Mouse (Mus musculus): ENCODE measurements at regions not wholly inside any gene's neighbourhood (a gene's known extent, or its start where the extent isn't known, plus 50 kb on each side); places are given as distances from the start of the nearest gene placed in this dataset.

DNA sequence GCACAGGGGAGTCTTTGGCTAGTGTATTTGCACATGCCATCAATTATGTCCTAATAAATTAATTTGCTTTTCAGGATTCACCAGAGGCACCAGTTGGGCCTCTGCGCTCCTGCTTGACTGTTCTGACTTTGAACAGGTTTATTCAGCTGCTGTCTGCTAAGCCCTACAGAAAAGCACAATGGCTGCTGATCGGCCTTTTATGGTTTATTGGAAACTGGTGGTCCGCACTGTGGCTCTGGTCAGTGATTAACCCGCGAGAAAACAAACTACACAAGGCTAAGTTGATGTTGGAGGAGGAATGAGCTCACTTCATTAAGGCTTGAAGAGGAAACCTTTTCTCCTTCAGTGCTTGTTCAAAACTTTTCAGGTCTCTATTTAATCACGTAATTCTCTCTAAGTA lies 208.4 kb upstream of the Gpr101 start:
- 39% methylated on average over 6 of the region's 6 CpGs for WGBS
- Histone ChIP-seq H3K4me2 (ENCODE audit: low read length) (no peak overlapping the region), H3K27me3 (ENCODE audit: control insufficient read depth, insufficient read depth, low read depth, low read length) (no peaks in the 10 kb centered on the region), H3K4me1 (ENCODE audit: control insufficient read depth, insufficient read depth, low read length) (no peaks in the 10 kb centered on the region), H3K36me3 (ENCODE audit: control insufficient read depth, insufficient read depth, low read length) (no peaks in the 10 kb centered on the region), H3K9ac (ENCODE audit: low read depth, low read length) (no peak overlapping the region), H3K4me3 (ENCODE audit: low read depth, low read length) (no peak overlapping the region), H3K27ac (ENCODE audit: low read length) (no peak overlapping the region), H3K9me3 (replicated peaks; ENCODE audit: control insufficient read depth, low read length, poor library complexity, severe bottlenecking) (no peaks in the 10 kb centered on the region)
- ATAC-seq: no peak

DNA sequence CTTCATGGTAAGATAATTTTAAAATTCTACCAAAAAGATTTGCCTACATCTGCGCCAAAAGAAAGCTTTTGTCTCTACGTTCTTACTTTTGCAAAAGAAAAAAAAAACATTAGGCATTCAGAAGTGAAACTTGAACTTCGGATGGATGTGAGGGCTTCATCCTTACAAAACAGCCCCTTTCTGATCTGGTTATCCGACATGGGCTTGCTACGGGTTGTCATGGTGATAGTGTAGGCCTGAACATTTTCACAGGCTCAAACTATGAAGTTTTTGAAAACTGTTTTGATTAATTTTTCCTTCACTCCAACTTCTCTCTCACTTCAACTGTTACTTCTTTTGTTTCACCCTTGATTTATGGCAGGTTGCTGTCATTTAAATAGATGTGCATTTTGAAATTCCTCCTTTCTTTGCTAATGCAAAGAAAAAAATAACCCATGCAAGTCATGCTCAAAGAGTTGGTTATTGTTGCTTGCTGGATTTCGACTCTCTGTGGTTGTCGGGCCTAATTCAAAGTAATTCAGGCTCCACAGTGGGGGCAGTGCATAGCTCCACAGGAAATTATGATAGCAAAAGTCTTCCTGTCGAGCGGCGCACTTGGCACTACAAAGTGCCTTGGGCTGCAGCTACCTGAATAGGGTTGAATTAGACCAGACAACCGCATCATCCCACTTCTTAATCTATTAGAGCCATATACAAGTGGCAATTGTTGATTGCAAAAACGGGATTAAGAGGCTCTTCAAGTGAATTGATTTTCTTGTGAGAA lies 205.7 kb upstream of the Gpr101 start:
- H3K4me3 ChIP-seq (ENCODE audit: low read depth, low read length): no peak overlapping the region
- no peaks in the 10 kb centered on the region for H3K4me1 ChIP-seq (ENCODE audit: control insufficient read depth, insufficient read depth, low read length)
- H3K27ac ChIP-seq (ENCODE audit: low read length): no peak overlapping the region
- no peak overlapping the region for H3K9ac ChIP-seq (ENCODE audit: low read depth, low read length)
- ATAC-seq: peak; percentile 71; the same call in 1 of the 2 replicates
- H3K9me3 ChIP-seq (replicated peaks; ENCODE audit: control insufficient read depth, low read length, poor library complexity, severe bottlenecking): no peaks in the 10 kb centered on the region
- 25% methylated on average over 12 of the region's 12 CpGs for WGBS
- no peak overlapping the region for H3K4me2 ChIP-seq (ENCODE audit: low read length)
- H3K36me3 ChIP-seq (ENCODE audit: control insufficient read depth, insufficient read depth, low read length): no peaks in the 10 kb centered on the region
- H3K27me3 ChIP-seq (ENCODE audit: control insufficient read depth, insufficient read depth, low read depth, low read length): no peaks in the 10 kb centered on the region

DNA sequence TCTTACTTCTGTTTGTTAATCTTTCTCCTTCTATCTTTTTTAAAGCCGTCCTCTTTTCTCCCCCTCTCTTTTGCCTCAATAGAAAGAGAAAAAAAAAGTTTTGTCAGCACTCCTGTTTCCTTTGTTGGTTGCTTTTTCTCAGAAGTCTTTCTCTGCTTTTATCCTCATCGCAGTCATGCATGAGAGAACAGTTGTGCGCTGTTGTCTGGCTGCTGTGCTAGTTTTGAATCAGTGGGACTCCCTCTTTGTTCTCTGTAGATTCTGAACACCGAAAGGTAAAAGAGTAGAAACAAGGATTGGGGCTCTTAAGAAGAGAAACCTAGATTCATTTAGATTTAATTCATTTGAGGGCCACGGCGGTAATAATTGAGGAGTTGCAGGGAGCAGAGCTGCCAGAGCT lies 204.9 kb upstream of the Gpr101 start:
- H3K27ac ChIP-seq (ENCODE audit: low read length): no peak overlapping the region
- WGBS: 30% methylated on average over 6 of the region's 6 CpGs
- no peaks in the 10 kb centered on the region for H3K9me3 ChIP-seq (replicated peaks; ENCODE audit: control insufficient read depth, low read length, poor library complexity, severe bottlenecking)
- no peaks in the 10 kb centered on the region for H3K27me3 ChIP-seq (ENCODE audit: control insufficient read depth, insufficient read depth, low read depth, low read length)
- 0 out of 2 replicates have a peak overlapping the region, but pooled peaks have one; percentile 5 for H3K4me2 ChIP-seq (ENCODE audit: low read length)
- no peaks in the 10 kb centered on the region for H3K36me3 ChIP-seq (ENCODE audit: control insufficient read depth, insufficient read depth, low read length)
- no peak overlapping the region for H3K9ac ChIP-seq (ENCODE audit: low read depth, low read length)
- no peak for ATAC-seq
- no peaks in the 10 kb centered on the region for H3K4me1 ChIP-seq (ENCODE audit: control insufficient read depth, insufficient read depth, low read length)
- no peak overlapping the region for H3K4me3 ChIP-seq (ENCODE audit: low read depth, low read length)

DNA sequence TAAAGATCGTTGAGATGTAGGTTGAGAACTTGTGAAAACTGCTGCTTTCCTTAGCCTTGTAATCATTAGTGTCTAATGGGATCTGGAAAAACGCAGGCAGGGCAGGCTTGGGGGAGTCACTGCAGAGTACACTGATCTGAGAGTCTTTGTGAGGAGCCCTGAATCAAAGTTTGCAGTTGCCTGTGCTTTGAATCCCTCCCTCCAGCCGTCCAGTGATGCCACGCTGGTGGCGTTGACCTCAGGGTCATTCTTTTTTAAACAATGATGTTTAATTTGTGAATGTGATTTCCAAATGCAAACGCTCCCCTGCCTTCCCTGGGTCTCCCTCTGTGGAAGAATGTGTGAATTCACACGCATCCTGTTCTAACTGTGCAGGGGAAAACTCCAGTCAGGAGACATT lies 204.4 kb upstream of the Gpr101 start:
- H3K27ac ChIP-seq (ENCODE audit: low read length): no peak overlapping the region
- H3K4me3 ChIP-seq (ENCODE audit: low read depth, low read length): no peak overlapping the region
- no peak overlapping the region for H3K9ac ChIP-seq (ENCODE audit: low read depth, low read length)
- 17% methylated on average over 7 of the region's 7 CpGs for WGBS
- ATAC-seq: no peak
- no peaks in the 10 kb centered on the region for H3K27me3 ChIP-seq (ENCODE audit: control insufficient read depth, insufficient read depth, low read depth, low read length)
- no peaks in the 10 kb centered on the region for H3K4me1 ChIP-seq (ENCODE audit: control insufficient read depth, insufficient read depth, low read length)
- no peaks in the 10 kb centered on the region for H3K36me3 ChIP-seq (ENCODE audit: control insufficient read depth, insufficient read depth, low read length)
- no peaks in the 10 kb centered on the region for H3K9me3 ChIP-seq (replicated peaks; ENCODE audit: control insufficient read depth, low read length, poor library complexity, severe bottlenecking)
- no peak overlapping the region for H3K4me2 ChIP-seq (ENCODE audit: low read length)

DNA sequence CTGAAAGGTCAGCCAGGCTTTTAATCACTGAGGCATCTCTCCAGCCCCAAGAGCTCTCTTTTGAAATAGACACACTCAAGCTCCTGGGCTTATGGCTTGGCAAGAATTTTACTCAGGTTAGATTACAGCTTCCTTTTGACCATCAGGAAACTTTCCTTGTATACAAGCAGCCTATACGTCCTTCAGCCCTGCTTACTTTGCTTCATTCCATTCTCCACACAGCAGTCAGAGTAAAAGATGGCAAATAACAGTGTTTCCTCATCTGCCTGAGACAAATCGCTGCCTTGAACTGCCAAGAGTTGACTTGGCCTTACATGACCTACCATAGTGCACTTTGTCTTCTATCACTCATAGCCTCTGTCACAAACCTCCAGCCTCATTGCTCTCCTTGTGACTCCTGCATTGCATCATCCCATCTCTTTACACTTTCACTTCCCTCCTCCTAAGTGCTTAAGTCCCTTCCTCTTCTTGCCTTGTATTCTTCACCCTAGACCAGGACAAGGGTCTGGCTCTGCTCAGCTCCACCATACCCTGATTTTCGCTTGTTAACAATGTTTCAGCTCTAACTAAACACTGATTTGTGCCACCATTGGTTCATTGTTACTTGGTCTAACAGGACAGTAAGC lies 203.2 kb upstream of the Gpr101 start:
- Histone ChIP-seq H3K4me1 (ENCODE audit: control insufficient read depth, insufficient read depth, low read length) (no peaks in the 10 kb centered on the region), H3K9me3 (replicated peaks; ENCODE audit: control insufficient read depth, low read length, poor library complexity, severe bottlenecking) (no peaks in the 10 kb centered on the region), H3K36me3 (ENCODE audit: control insufficient read depth, insufficient read depth, low read length) (no peaks in the 10 kb centered on the region), H3K4me2 (ENCODE audit: low read length) (no peak overlapping the region), H3K27ac (ENCODE audit: low read length) (no peak overlapping the region), H3K4me3 (ENCODE audit: low read depth, low read length) (no peak overlapping the region), H3K9ac (ENCODE audit: low read depth, low read length) (no peak overlapping the region), H3K27me3 (ENCODE audit: control insufficient read depth, insufficient read depth, low read depth, low read length) (no peaks in the 10 kb centered on the region)
- WGBS: 62% methylated on average over 3 of the region's 3 CpGs
- ATAC-seq: no peak

DNA sequence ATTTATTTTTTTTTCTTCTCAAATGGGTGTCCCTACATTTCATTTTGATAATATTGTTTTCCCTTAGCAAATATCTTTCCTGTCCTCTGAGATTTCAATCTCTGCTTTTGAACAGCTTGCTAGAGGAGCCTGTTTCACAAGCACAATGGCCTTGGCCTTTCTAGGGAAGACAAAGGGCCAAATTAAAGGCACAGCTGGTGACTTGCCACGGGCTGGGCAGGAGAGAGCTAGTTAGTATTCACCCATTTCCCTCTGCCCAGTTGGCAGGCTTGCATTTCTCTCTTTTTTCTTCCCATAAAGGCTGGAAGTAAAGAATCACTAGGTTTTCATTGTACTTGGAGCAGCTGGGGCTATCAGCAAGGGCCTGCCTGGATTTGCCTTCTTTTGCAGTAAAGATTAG lies 188.9 kb upstream of the Gpr101 start:
- no peak for ATAC-seq
- Histone ChIP-seq H3K4me3 (ENCODE audit: low read depth, low read length) (no peak overlapping the region), H3K9ac (ENCODE audit: low read depth, low read length) (no peak overlapping the region), H3K4me1 (ENCODE audit: control insufficient read depth, insufficient read depth, low read length) (0 out of 2 replicates have a peak, but pooled peaks cover 3% of the 10 kb centered on the region), H3K9me3 (replicated peaks; ENCODE audit: control insufficient read depth, low read length, poor library complexity, severe bottlenecking) (no peaks in the 10 kb centered on the region), H3K36me3 (ENCODE audit: control insufficient read depth, insufficient read depth, low read length) (no peaks in the 10 kb centered on the region), H3K4me2 (ENCODE audit: low read length) (no peak overlapping the region), H3K27ac (ENCODE audit: low read length) (no peak overlapping the region), H3K27me3 (ENCODE audit: control insufficient read depth, insufficient read depth, low read depth, low read length) (no peaks in the 10 kb centered on the region)
- WGBS: 16% methylated on average over 1 of the region's 1 CpGs

DNA sequence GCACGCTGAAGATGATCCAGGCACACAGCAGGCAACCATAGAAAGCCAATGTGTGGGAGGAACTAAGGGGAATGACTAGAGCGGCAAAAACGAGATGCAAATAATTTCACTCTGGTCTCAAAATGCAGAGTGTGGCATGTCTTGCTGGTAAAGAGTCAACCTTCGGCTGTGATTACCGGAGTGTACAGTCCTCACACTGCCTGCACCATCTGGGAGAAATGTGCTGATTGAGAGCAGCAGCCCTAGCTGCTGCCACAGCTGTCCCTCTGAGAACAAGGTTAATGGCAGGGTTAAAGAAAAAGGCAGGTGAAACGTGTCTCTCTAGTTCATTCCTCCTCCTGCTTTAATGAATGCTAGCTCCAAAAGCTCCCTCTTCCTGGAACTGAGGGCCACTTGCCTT lies 173.2 kb upstream of the Gpr101 start:
- H3K9me3 ChIP-seq (replicated peaks; ENCODE audit: control insufficient read depth, low read length, poor library complexity, severe bottlenecking): no peaks in the 10 kb centered on the region
- no peak for ATAC-seq
- H3K4me1 ChIP-seq (ENCODE audit: control insufficient read depth, insufficient read depth, low read length): no peaks in the 10 kb centered on the region
- H3K27ac ChIP-seq (ENCODE audit: low read length): no peak overlapping the region
- no peak overlapping the region for H3K4me3 ChIP-seq (ENCODE audit: low read depth, low read length)
- no peak overlapping the region for H3K4me2 ChIP-seq (ENCODE audit: low read length)
- H3K27me3 ChIP-seq (ENCODE audit: control insufficient read depth, insufficient read depth, low read depth, low read length): no peaks in the 10 kb centered on the region
- no peaks in the 10 kb centered on the region for H3K36me3 ChIP-seq (ENCODE audit: control insufficient read depth, insufficient read depth, low read length)
- H3K9ac ChIP-seq (ENCODE audit: low read depth, low read length): no peak overlapping the region
- 54% methylated on average over 6 of the region's 6 CpGs for WGBS

DNA sequence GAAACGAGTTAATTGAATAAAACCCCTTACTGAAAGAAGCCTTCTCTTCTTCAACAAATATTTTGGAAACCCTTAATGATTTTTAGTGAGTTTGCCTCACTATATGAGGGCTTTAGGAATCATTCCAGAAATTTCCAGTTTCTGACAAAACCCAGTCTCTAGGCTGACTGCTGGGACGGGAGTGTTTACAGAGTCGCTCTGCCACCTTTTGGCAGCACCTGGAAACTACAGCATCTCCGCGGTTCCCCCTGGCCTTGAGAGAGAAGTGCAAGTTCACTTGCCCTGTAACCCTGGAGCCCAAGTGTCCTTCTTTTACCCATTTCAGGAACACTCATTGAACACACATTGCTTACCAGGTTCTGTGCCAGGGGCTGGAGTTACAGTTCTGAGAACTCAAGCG lies 171.4 kb upstream of the Gpr101 start:
- Histone ChIP-seq H3K27ac (ENCODE audit: low read length) (no peak overlapping the region), H3K36me3 (ENCODE audit: control insufficient read depth, insufficient read depth, low read length) (no peaks in the 10 kb centered on the region), H3K27me3 (ENCODE audit: control insufficient read depth, insufficient read depth, low read depth, low read length) (no peaks in the 10 kb centered on the region), H3K9ac (ENCODE audit: low read depth, low read length) (no peak overlapping the region), H3K4me2 (ENCODE audit: low read length) (no peak overlapping the region), H3K4me1 (ENCODE audit: control insufficient read depth, insufficient read depth, low read length) (no peaks in the 10 kb centered on the region), H3K4me3 (ENCODE audit: low read depth, low read length) (no peak overlapping the region), H3K9me3 (replicated peaks; ENCODE audit: control insufficient read depth, low read length, poor library complexity, severe bottlenecking) (no peaks in the 10 kb centered on the region)
- no peak for ATAC-seq
- WGBS: 25% methylated on average over 6 of the region's 6 CpGs

DNA sequence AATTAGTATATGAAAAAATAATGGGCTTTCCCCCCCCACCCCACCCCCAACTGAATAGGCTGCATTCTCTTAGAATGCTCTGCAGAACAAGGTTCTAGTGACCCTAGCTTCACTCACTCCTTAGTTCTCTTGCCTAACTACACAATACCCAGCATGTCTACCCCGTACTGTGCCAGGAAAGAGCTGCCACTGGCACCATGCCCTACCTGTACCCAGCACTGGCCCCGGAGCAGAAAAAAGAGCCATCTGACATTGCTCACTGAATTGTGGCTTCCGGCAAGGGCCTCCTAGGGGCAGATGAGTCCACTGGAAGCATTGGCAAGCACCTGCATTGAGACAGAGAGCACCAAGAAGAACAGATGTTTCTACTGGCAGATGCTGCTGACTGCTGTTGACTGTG lies 156.0 kb upstream of the Gpr101 start:
- H3K36me3 ChIP-seq (ENCODE audit: control insufficient read depth, insufficient read depth, low read length): no peaks in the 10 kb centered on the region
- H3K27ac ChIP-seq (ENCODE audit: low read length): no peak overlapping the region
- WGBS: 86% methylated on average over 3 of the region's 3 CpGs
- H3K9me3 ChIP-seq (replicated peaks; ENCODE audit: control insufficient read depth, low read length, poor library complexity, severe bottlenecking): no peaks in the 10 kb centered on the region
- H3K4me1 ChIP-seq (ENCODE audit: control insufficient read depth, insufficient read depth, low read length): no peaks in the 10 kb centered on the region
- H3K9ac ChIP-seq (ENCODE audit: low read depth, low read length): no peak overlapping the region
- H3K27me3 ChIP-seq (ENCODE audit: control insufficient read depth, insufficient read depth, low read depth, low read length): no peaks in the 10 kb centered on the region
- no peak overlapping the region for H3K4me2 ChIP-seq (ENCODE audit: low read length)
- H3K4me3 ChIP-seq (ENCODE audit: low read depth, low read length): no peak overlapping the region
- no peak for ATAC-seq

All from midbrain, embryonic 16.5 days (tissue).